Mouse (Mus musculus) adrenal gland, adult 2 months (tissue): ENCODE results near the gene Rph3al. TPM values are rescaled to one million over a fixed set of nuclear protein-coding genes. Genes with fewer than 3 reads are reported as not detected.

Experiments
- DNase-seq: peaks from one replicate; pipeline ENCODE4 v3.0.0; 2021
- polyA plus RNA-seq: library from polyadenylated mRNA; depleted of rRNA; stranded (reverse); fragments of >200 nt; gene quantifications from 2 replicates; pipeline ENCODE4 v1.2.3, GENCODE M21; 2012
- total RNA-seq, 2 experiments: library from RNA; stranded (reverse); gene quantifications; 2 replicates each; pipeline ENCODE4 v1.2.3; 2021

Rph3al gene
- total and polyA plus RNA-seq, 3 experiments = 16.6 to 19.6 (median 18.0) TPM

- DNase-seq = peak; percentile 53
These were observed 75.8 kb downstream of the Rph3al start for GRCm38 (mm10) chr11:75862466-75862865.

GRCm38 (mm10) chr11:75861653-75862052, 76.6 kb downstream of the Rph3al start:
- no peak for DNase-seq

- no peak for DNase-seq
These were observed 77.0 kb downstream of the Rph3al start for GRCm38 (mm10) chr11:75861213-75861612.

GRCm38 (mm10) chr11:75859460-75859859, 78.8 kb downstream of the Rph3al start:
- DNase-seq = peak; percentile 38

GRCm38 (mm10) chr11:75858975-75859374, 79.3 kb downstream of the Rph3al start:
- no peak for DNase-seq

- DNase-seq = peak; percentile 13
These were observed 80.4 kb downstream of the Rph3al start for GRCm38 (mm10) chr11:75857781-75858180.

GRCm38 (mm10) chr11:75854327-75854726, 83.9 kb downstream of the Rph3al start:
- no peak for DNase-seq

GRCm38 (mm10) chr11:75853067-75853636, 85.1 kb downstream of the Rph3al start:
- DNase-seq = no peak

- DNase-seq = peak; percentile 38
These were observed 85.7 kb downstream of the Rph3al start for GRCm38 (mm10) chr11:75852485-75852884.

- DNase-seq = no peak
These were observed 88.7 kb downstream of the Rph3al start for GRCm38 (mm10) chr11:75849552-75849951.

- DNase-seq = peak; percentile 82
These were observed 91.6 kb downstream of the Rph3al start for GRCm38 (mm10) chr11:75846589-75846988.

GRCm38 (mm10) chr11:75845675-75846074, 92.6 kb downstream of the Rph3al start:
- DNase-seq = no peak

GRCm38 (mm10) chr11:75842904-75843619, 95.2 kb downstream of the Rph3al start:
- DNase-seq = no peak

GRCm38 (mm10) chr11:75841503-75841902, 96.7 kb downstream of the Rph3al start:
- no peak for DNase-seq

GRCm38 (mm10) chr11:75839536-75840430, 98.4 kb downstream of the Rph3al start:
- no peak for DNase-seq

GRCm38 (mm10) chr11:75838861-75839426, 99.3 kb downstream of the Rph3al start:
- no peak for DNase-seq

- DNase-seq = no peak
These were observed 102.0 kb downstream of the Rph3al start for GRCm38 (mm10) chr11:75836240-75836610.

- no peak for DNase-seq
These were observed 102.5 kb downstream of the Rph3al start for GRCm38 (mm10) chr11:75835587-75836239.

GRCm38 (mm10) chr11:75833081-75833480, 105.1 kb downstream of the Rph3al start:
- peak; percentile 35 for DNase-seq

GRCm38 (mm10) chr11:75830386-75830785, 107.8 kb downstream of the Rph3al start:
- no peak for DNase-seq

- DNase-seq = no peak
These were observed 110.8 kb downstream of the Rph3al start for GRCm38 (mm10) chr11:75827414-75827813.

GRCm38 (mm10) chr11:75823506-75823905, 114.7 kb downstream of the Rph3al start:
- DNase-seq = peak; percentile 73
